Mouse (Mus musculus) cerebellum, adult 9-10 months (tissue): Measurements from ENCODE around the gene Mael.

Source experiments
- DNase-seq: peaks from one replicate; pipeline ENCODE4 v3.0.0; 2022

Mael gene

DNA sequence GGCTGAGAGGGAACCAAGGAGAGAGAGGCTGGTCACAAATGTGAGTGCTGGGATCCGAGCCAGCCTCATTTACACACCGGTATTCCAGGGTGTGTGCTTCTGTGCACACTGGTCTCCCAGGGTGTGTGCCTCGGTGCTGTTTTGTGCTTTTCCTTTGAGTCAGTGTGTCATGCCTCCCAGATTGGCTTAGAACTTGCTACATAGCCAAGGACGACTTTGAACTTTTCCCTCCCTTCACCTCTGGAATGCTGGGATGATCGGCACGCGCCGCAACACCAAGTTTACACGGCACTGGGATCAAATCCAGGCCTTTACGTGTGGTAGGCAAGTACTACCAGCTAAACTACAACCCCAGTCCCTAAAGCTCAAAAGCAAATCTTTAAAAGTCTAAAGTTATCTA, 86.5 kb downstream of the Mael start:
- no peak for DNase-seq

DNA sequence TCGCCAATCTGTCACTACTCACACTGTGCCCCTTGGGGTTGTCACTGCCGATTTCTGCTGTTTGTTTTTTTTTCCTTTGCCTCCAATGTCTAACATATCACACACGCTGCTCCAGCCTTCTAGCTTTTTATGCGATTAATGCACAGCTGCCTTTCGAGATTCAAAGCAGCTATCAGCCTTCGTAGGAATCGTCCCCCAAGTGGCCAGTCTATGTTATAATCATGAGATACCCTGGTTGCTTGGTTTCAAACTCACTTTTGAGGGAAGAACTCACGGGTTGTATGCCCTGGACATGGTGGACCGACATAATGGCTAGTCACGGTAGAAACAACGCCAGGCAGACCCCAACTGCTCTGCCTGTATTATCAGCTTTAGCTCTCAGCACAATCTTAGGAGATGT, 87.2 kb downstream of the Mael start:
- DNase-seq, result no peak
